Mouse (Mus musculus) regulatory T cell (primary cell): ENCODE measurements around the gene Acacb.

Source experiments
- in situ Hi-C: fragments of 300-600 bp; cut with MboI, MseI; formaldehyde crosslinking; loops from one replicate; pipeline ENCODE4 v1.15.1; 2025; ENCODE audit warnings: high pct_unique_total_duplicates

The Acacb gene

GRCm38 (mm10) chr5:114299883-114300610 is 153.7 kb downstream of the Acacb start:
- in situ Hi-C loops = no loop called here
